Mouse (Mus musculus) G1E (cell line): ENCODE data around the gene Tank. TPM values are rescaled to one million over a fixed set of nuclear protein-coding genes. Genes with fewer than 3 reads are reported as not detected.
A peak's percentile ranks its signal among the peaks of the same experiment; 100 is the strongest.

Experiments used
- ATAC-seq: 2 replicates; pipeline ENCODE4 v1.8.0; 2016; ENCODE audit warnings: mild to moderate bottlenecking; ENCODE audit not compliant: insufficient number of reproducible peaks, poor library complexity, low FRiP score, severe bottlenecking; ENCODE audit errors: extremely low read depth
- DNase-seq: peaks from one replicate; pipeline ENCODE4 v3.0.0; 2012; ENCODE audit warnings: low spot score
- H3K27me3 ChIP-seq: 2 replicates; pipeline ENCODE4 v1.6.1; 2012; ENCODE audit warnings: mild to moderate bottlenecking, low read length, inconsistent platforms; ENCODE audit not compliant: insufficient read depth
- H3K36me3 ChIP-seq: replicated peaks from 2 replicates; pipeline ENCODE3; 2012; ENCODE audit warnings: mild to moderate bottlenecking, inconsistent platforms
- H3K4me1 ChIP-seq: 2 replicates; pipeline ENCODE4 v1.6.1; 2012; ENCODE audit warnings: low read depth, low read length, inconsistent platforms, mixed read lengths; ENCODE audit not compliant: insufficient read depth
- H3K4me3 ChIP-seq: 2 replicates; pipeline ENCODE4 v1.5.1; 2012; ENCODE audit warnings: low read depth, mild to moderate bottlenecking, inconsistent platforms, low read length, moderate library complexity, mixed read lengths
- H3K9me3 ChIP-seq: replicated peaks from 2 replicates; pipeline ENCODE4 v1.6.1; 2012; ENCODE audit warnings: inconsistent platforms
- CTCF ChIP-seq: IDR thresholded peaks from 2 replicates; pipeline ENCODE4 v1.5.1; 2012; ENCODE audit warnings: low read depth, low read length, inconsistent platforms, mixed read lengths
- GATA1 ChIP-seq: IDR thresholded peaks from 2 replicates; pipeline ENCODE4 v1.6.1; 2012; ENCODE audit warnings: borderline replicate concordance, low read length, inconsistent platforms, mixed read lengths
- GATA2 ChIP-seq: IDR thresholded peaks from 2 replicates; pipeline ENCODE4 v1.6.1; 2012; ENCODE audit warnings: low read depth, low read length, inconsistent platforms, borderline replicate concordance
- POLR2AphosphoS5 ChIP-seq: IDR thresholded peaks from 2 replicates; pipeline ENCODE4 v1.6.1; 2012; ENCODE audit warnings: low read depth, low read length, inconsistent platforms; ENCODE audit not compliant: insufficient replicate concordance
- TAL1 ChIP-seq: conservative IDR thresholded peaks from 2 replicates; pipeline ENCODE4 v1.6.1; 2012; ENCODE audit warnings: low read depth, low read length, inconsistent platforms, mixed read lengths
- polyA plus RNA-seq: library from polyadenylated mRNA; stranded (reverse); fragments of >175 nt; gene quantifications from 2 replicates; pipeline ENCODE4 v1.2.3, GENCODE M21; 2012
- total RNA-seq, 2 experiments: library from RNA; stranded (forward) in 1 of 2; stranded (reverse) in 1 of 2; fragments of 200-1000 nt in 1 of 2; fragments of >200 nt in 1 of 2; fragmentation: Nextera tagmentation in 1 of 2; gene quantifications; 2 replicates each; pipeline ENCODE4 v1.2.3; 2014 to 2017

The Tank gene
- total and polyA plus RNA-seq, 3 experiments = 4.6 to 126 (median 102) TPM

GRCm38 (mm10) chr2:61563202-61563601 is 15.2 kb upstream of the Tank start:
- no peaks in the 10 kb centered on the region for H3K27me3 ChIP-seq
- H3K36me3 ChIP-seq = no peaks in the 10 kb centered on the region
- H3K9me3 ChIP-seq = no peaks in the 10 kb centered on the region
- H3K4me1 ChIP-seq = peaks cover 16% of the 10 kb centered on the region
- TF ChIP-seq POLR2AphosphoS5 (no peak), GATA1 (no peak), GATA2 (no peak), CTCF (no peak), TAL1 (no peak)
- H3K4me3 ChIP-seq = no peak overlapping the region
- ATAC-seq (0 out of 2 replicates have a peak, but pooled peaks have one; percentile 24), DNase-seq (no peak)

- DNase-seq = no peak
- peaks cover 13% of the 10 kb centered on the region; the same call in 1 of the 2 replicates for H3K4me1 ChIP-seq
- TF ChIP-seq POLR2AphosphoS5 (no peak), GATA2 (no peak), TAL1 (no peak), GATA1 (no peak), CTCF (no peak)
Measured at GRCm38 (mm10) chr2:61567045-61567783, 11.2 kb upstream of the Tank start.

GRCm38 (mm10) chr2:61569181-61569580 is 9.2 kb upstream of the Tank start:
- ATAC-seq (no peak), DNase-seq (no peak)
- Histone ChIP-seq H3K27me3 (no peaks in the 10 kb centered on the region), H3K9me3 (no peaks in the 10 kb centered on the region), H3K4me3 (no peak overlapping the region), H3K4me1 (peaks cover 9% of the 10 kb centered on the region; the same call in 1 of the 2 replicates), H3K36me3 (no peaks in the 10 kb centered on the region)
- TF ChIP-seq GATA2 = no peak
- TF ChIP-seq CTCF = no peak
- no peak for TF ChIP-seq GATA1

More at GRCm38 (mm10) chr2:61567045-61567783, 11.2 kb upstream of the Tank start:
- H3K36me3 ChIP-seq = no peaks in the 10 kb centered on the region
- H3K27me3 ChIP-seq = no peaks in the 10 kb centered on the region
- no peak overlapping the region for H3K4me3 ChIP-seq
- no peaks in the 10 kb centered on the region for H3K9me3 ChIP-seq
- ATAC-seq = no peak

DNA sequence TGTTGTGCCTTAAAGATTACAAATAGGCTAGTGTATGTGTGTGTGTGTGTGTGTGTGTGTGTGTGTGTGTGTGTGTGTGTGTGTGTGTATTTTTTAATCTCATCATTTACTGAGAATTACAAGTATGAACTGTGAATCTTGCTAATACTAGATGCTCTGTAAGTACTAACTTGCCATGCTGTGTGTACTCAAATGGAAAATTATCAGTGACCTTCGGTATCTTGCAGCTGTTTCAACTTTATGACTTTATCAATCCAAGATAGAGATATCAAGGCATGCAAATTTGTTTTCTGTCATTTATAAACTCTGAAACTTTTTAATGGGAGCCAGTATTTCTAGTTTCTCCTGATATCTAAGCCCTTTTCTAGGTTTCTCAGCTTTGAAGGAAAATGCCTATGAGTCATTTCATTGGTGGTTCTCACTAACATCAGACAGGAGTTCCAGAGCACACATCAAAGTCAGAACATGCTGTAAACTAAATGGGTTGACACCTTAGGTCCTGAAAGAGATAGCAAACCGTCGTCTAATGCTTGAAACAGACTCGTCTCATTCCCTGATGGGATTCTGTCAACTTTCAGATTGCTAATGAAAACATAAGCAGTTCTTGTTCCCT is 6.9 kb upstream of the Tank start:
- no peaks in the 10 kb centered on the region for H3K36me3 ChIP-seq
- H3K9me3 ChIP-seq = no peaks in the 10 kb centered on the region
- no peak overlapping the region for H3K4me3 ChIP-seq
- ATAC-seq (no peak), DNase-seq (no peak)
- H3K4me1 ChIP-seq = peaks cover 4% of the 10 kb centered on the region; the same call in 1 of the 2 replicates
- TF ChIP-seq GATA2 = no peak
- no peak for TF ChIP-seq GATA1
- TF ChIP-seq POLR2AphosphoS5 = no peak
- TF ChIP-seq TAL1 = no peak
- TF ChIP-seq CTCF = no peak
- H3K27me3 ChIP-seq = no peaks in the 10 kb centered on the region

- no peaks in the 10 kb centered on the region; the same call in 1 of the 2 replicates for H3K27me3 ChIP-seq
- no peak overlapping the region for H3K4me3 ChIP-seq
- H3K9me3 ChIP-seq = no peaks in the 10 kb centered on the region
- 0 out of 2 replicates have a peak, but pooled peaks cover 2% of the 10 kb centered on the region for H3K4me1 ChIP-seq
- no peaks in the 10 kb centered on the region for H3K36me3 ChIP-seq
- no peak for ATAC-seq
- no peak for TF ChIP-seq GATA1
- TF ChIP-seq POLR2AphosphoS5 = no peak
- no peak for TF ChIP-seq GATA2
- TF ChIP-seq CTCF = no peak
- TF ChIP-seq TAL1 = no peak
- no peak for DNase-seq
Measured at GRCm38 (mm10) chr2:61576497-61576896, 1.9 kb upstream of the Tank start.

DNA sequence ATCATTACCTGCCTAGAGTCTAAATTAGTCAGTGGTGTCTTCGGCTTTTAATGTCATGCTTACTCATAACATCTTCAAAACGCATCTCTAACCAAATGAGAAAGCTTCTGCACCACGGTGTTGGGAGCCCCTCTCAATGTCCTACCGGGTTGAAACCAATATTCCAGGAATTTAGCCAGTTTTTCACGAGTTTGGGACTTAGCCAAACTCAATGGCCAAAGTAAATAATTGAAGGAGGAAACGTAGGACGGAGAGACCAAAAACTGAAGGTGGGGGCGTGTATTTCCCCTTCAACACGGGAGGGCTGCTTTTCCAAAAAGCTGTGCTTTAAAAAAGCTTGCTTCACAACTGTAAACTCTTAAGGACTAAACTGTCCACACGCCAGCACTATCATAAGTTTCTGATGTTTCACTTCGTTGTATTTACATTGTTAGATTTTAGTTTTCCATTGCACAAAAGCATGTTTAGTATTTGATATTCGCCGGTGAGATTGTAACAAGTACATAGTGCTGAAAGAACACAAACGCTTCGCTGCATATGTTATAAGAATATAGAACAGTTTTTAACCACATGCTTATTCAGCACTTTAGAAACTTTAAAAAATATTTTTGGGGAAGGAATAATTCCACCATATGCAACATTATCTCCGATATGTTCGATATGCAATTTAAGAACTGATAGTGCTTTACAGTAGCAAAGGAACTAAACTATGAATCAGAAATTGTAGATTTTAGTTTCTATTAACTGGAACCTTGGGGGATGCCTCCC is 1.3 kb upstream of the Tank start:
- no peak for DNase-seq
- no peak for TF ChIP-seq CTCF
- TF ChIP-seq GATA1 = no peak
- TF ChIP-seq POLR2AphosphoS5 = no peak
- no peak for TF ChIP-seq GATA2
- TF ChIP-seq TAL1 = no peak
- Histone ChIP-seq H3K36me3 (no peaks in the 10 kb centered on the region), H3K4me3 (no peak overlapping the region), H3K4me1 (0 out of 2 replicates have a peak, but pooled peaks cover 2% of the 10 kb centered on the region), H3K27me3 (no peaks in the 10 kb centered on the region; the same call in 1 of the 2 replicates), H3K9me3 (no peaks in the 10 kb centered on the region)
- ATAC-seq = no peak
